Mouse (Mus musculus) heart, embryonic 14.5 days (tissue): ENCODE results near the gene A230072I06Rik. TPM values are rescaled to one million over a fixed set of nuclear protein-coding genes. Genes with fewer than 3 reads are reported as not detected.
A peak's percentile ranks its signal among the peaks of the same experiment; 100 is the strongest.

ENCODE experiments used
- ATAC-seq: fragments of 200-750 bp; cut with Nextera tagmentation; 2 replicates; pipeline ENCODE4 v1.8.0; 2017; ENCODE audit warnings: low read depth, moderate TSS enrichment; ENCODE audit not compliant: insufficient number of reproducible peaks, insufficient read depth, low FRiP score
- H3K27ac ChIP-seq, 2 experiments: fragments of 200-500 bp in 1 of 2; fragments of 300-500 bp in 1 of 2; sonication (generic) in 1 of 2; replicated peaks in 1 of 2; 2 replicates each; pipeline ENCODE4 v1.5.1; 2012 to 2014; ENCODE audit warnings: low read depth in 2 of 2, low read length in 2 of 2, control low read depth in 1 of 2, mild to moderate bottlenecking in 1 of 2, mixed read lengths in 1 of 2; ENCODE audit not compliant: control insufficient read depth in 1 of 2, insufficient read depth in 1 of 2
- H3K27me3 ChIP-seq: fragments of 300-500 bp; sonication (generic); 2 replicates; pipeline ENCODE4 v1.6.1; 2014; ENCODE audit warnings: mild to moderate bottlenecking, low read length, control low read depth; ENCODE audit not compliant: control insufficient read depth, insufficient read depth
- H3K36me3 ChIP-seq: fragments of 300-500 bp; sonication (generic); 2 replicates; pipeline ENCODE4 v1.6.1; 2014; ENCODE audit warnings: mild to moderate bottlenecking, control low read depth, low read length, mixed read lengths; ENCODE audit not compliant: control insufficient read depth, insufficient read depth
- H3K4me1 ChIP-seq, 2 experiments: fragments of 200-500 bp in 1 of 2; fragments of 300-500 bp in 1 of 2; sonication (generic) in 1 of 2; 2 replicates each; pipeline ENCODE4 v1.6.1; 2012 to 2014; ENCODE audit warnings: low read length in 2 of 2, control low read depth in 1 of 2, mixed read lengths in 1 of 2; ENCODE audit not compliant: control insufficient read depth in 2 of 2, insufficient read depth in 2 of 2
- H3K4me2 ChIP-seq: fragments of 300-500 bp; sonication (generic); 2 replicates; pipeline ENCODE4 v1.6.1; 2014; ENCODE audit warnings: mild to moderate bottlenecking, low read length
- H3K4me3 ChIP-seq, 2 experiments: fragments of 200-500 bp in 1 of 2; fragments of 300-500 bp in 1 of 2; sonication (generic) in 1 of 2; 2 replicates each; pipeline ENCODE4 v1.5.1; 2012 to 2014; ENCODE audit warnings: low read length in 2 of 2, mild to moderate bottlenecking in 2 of 2, control low read depth in 1 of 2, low read depth in 1 of 2, moderate library complexity in 1 of 2; ENCODE audit not compliant: control insufficient read depth in 1 of 2, insufficient read depth in 1 of 2
- H3K9ac ChIP-seq: fragments of 300-500 bp; sonication (generic); 2 replicates; pipeline ENCODE4 v1.6.1; 2014; ENCODE audit warnings: mild to moderate bottlenecking, low read length
- H3K9me3 ChIP-seq: fragments of 300-500 bp; sonication (generic); 2 replicates; pipeline ENCODE4 v1.6.1; 2016; ENCODE audit warnings: low read length, control low read depth; ENCODE audit not compliant: control insufficient read depth
- WGBS: fragments of 180-500 bp; shearing (Covaris S2); extraction: QIAGEN DNeasy Blood & Tissue Kit; methylation state at CpG from one replicate; pipeline ENCODE4 v1.1.7; 2014; 5-methylcytosine and 5-hydroxymethylcytosine counted together
- polyA plus RNA-seq: library from polyadenylated mRNA; unstranded; fragments of >200 nt; fragmentation: Nextera tagmentation; extraction: Ambion mirVana; gene quantifications from 2 replicates; pipeline ENCODE4 v1.2.1, GENCODE M21; 2014

The A230072I06Rik gene
- polyA plus RNA-seq, 1 experiment from 2014 or later: not detected

DNA sequence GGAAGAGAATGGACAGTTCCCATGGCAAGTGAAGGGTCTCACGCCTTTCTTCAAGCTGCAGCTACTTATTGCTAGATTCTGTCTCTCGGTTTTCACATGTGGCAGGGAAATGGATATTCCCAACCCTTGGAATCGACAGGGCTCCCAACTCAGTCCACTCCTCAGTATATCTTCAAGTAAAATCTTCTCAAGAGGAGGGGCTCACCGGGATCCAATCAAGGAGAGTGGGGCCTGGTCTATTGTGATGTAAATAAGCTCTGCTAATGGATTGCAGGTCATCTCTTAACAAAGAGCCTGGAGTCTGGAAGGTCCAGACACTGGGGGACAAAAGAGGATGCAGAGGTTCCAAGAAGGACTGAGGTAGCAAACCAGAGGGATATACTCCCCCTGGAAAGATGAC is 17.1 kb upstream of the A230072I06Rik start:
- Histone ChIP-seq H3K4me2 (no peak overlapping the region), H3K27ac (no peak overlapping the region), H3K4me1 (peaks cover 7 to 13% of the 10 kb centered on the region in 2 experiments; a peak in 3 of 4 replicates), H3K27me3 (peaks cover 7% of the 10 kb centered on the region; the same call in 1 of the 2 replicates), H3K9me3 (no peaks in the 10 kb centered on the region), H3K4me3 (no peak overlapping the region), H3K36me3 (no peaks in the 10 kb centered on the region), H3K9ac (no peak overlapping the region)
- no peak for ATAC-seq
- 64% methylated on average over 4 of the region's 4 CpGs for WGBS

DNA sequence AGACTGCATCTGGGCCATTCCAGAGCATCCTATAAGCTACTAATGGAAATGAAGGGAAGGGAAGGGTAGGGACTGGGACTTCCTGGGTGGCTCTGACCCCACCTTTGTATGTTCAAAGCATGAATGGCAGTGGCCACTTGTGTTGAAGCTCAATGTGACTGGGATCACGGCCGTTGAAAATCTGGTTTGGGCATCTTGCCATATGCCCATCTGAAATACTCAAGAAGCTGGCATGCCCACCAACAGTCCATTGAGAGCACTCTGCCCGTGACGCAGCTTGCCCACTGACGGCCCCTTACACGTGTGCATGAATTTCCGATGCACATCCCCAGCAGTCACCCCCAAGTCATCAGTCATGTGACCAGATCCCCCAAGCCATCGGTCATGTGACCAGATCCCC is 13.6 kb upstream of the A230072I06Rik start:
- WGBS: 91% methylated on average over 8 of the region's 8 CpGs
- H3K36me3 ChIP-seq: no peaks in the 10 kb centered on the region
- no peak overlapping the region for H3K9ac ChIP-seq
- no peak overlapping the region for H3K27ac ChIP-seq
- H3K4me2 ChIP-seq: no peak overlapping the region
- peaks cover 10% of the 10 kb centered on the region; the same call in 1 of the 2 replicates for H3K27me3 ChIP-seq
- ATAC-seq: no peak
- no peak overlapping the region for H3K4me3 ChIP-seq
- H3K9me3 ChIP-seq: no peaks in the 10 kb centered on the region
- peaks cover 3 to 7% of the 10 kb centered on the region in 2 experiments; a peak in 3 of 4 replicates for H3K4me1 ChIP-seq

DNA sequence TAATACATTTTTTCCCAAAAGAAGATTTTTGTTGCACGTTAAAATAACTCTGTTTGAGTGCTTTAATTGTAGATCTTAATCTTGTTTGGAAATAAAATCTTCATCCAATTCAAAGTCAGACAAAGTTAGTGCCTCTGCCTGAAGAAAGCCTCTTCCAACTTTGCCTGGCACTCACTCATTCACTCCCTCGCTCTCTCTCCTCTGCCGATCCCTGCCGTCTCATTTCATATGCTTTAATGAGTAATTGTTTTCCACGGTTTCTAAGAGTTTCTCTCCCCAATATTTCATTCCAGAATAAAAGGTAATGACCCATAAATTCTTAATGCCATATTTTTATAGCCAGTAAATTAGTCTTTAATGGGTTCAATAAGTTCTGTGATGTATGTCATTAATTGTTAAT is 10.8 kb upstream of the A230072I06Rik start:
- peaks cover 10% of the 10 kb centered on the region; the same call in 1 of the 2 replicates for H3K27me3 ChIP-seq
- H3K4me2 ChIP-seq: no peak overlapping the region
- H3K9me3 ChIP-seq: no peaks in the 10 kb centered on the region
- no peak overlapping the region for H3K27ac ChIP-seq
- ATAC-seq: no peak
- H3K4me1 ChIP-seq: no peaks in the 10 kb centered on the region
- H3K4me3 ChIP-seq: no peak overlapping the region
- WGBS: 84% methylated on average over 5 of the region's 5 CpGs
- no peak overlapping the region for H3K9ac ChIP-seq
- H3K36me3 ChIP-seq: no peaks in the 10 kb centered on the region

DNA sequence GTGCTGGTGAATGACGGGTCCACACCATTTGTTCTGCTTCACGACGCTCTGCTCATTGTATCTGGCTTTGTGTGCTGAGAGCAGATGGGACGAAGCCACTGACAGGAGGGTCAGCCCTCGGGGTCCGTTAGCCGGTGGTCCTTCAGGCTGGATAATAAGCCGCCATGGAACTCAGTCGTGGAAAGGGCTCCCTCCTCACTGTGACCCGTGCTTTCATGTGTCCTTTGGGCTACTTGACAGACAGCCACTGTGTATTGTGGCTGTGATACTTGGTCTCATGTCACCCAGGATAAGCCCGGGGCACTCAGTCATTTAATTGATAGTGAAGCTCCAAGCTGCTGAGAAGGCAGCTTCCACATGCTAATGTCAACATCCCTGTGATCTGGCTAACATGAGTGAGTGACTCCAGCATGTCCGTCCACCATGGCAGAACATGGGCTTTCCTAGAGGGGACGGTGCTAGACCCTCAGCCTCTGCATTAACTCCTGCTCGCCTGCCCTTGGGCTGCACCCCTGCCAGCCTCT is 10.3 kb upstream of the A230072I06Rik start:
- Histone ChIP-seq H3K9ac (no peak overlapping the region), H3K4me1 (no peaks in the 10 kb centered on the region), H3K27me3 (peaks cover 10% of the 10 kb centered on the region; the same call in 1 of the 2 replicates), H3K4me2 (no peak overlapping the region), H3K27ac (no peak overlapping the region), H3K4me3 (no peak overlapping the region), H3K9me3 (no peaks in the 10 kb centered on the region), H3K36me3 (no peaks in the 10 kb centered on the region)
- ATAC-seq: no peak
- 61% methylated on average over 14 of the region's 14 CpGs for WGBS

DNA sequence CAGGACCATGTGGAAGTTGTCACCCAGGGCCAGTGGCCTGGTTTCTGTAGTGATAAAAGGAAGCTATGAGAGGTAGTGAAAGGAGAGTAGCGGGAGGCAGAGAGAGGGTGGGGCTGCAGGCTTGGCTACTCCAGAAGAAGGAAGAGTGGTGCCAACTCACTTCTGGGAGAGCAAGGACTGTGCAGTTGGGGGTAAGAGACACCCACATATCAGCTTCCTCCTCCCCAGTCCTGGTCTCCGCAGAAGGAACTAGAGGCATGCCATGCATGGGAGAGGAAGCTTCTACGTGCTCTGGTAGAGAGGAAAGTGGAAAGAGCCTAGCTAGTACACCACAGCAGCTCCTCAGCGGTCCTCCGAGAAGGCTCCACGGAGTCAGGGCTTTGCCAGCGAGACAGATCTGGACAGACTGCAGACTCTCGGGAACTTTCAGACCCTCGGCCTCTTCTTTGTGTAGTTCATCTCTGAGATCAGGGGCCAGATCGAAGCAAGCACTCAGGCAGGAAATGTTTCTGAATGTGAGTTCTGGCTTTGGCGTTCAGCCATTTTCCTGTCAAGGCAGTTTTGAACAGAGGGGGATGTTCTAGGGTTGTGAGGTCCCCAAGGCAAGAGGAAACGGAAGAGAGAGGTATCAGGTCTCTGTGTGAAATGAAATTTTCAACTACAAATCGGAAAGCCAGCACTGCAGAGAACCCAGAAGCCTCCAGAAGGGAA is 1.0 kb downstream of the A230072I06Rik start:
- no peaks in the 10 kb centered on the region for H3K36me3 ChIP-seq
- peaks cover 19 to 20% of the 10 kb centered on the region in 2 experiments for H3K4me1 ChIP-seq
- WGBS: 39% methylated on average over 13 of the region's 13 CpGs
- peak overlapping the region; percentile 35 to 38; a peak in 1 of 4 replicates for H3K27ac ChIP-seq
- no peak overlapping the region for H3K4me3 ChIP-seq
- no peaks in the 10 kb centered on the region for H3K27me3 ChIP-seq
- no peaks in the 10 kb centered on the region for H3K9me3 ChIP-seq
- H3K4me2 ChIP-seq: peak overlapping the region; percentile 36
- H3K9ac ChIP-seq: no peak overlapping the region
- ATAC-seq: no peak

DNA sequence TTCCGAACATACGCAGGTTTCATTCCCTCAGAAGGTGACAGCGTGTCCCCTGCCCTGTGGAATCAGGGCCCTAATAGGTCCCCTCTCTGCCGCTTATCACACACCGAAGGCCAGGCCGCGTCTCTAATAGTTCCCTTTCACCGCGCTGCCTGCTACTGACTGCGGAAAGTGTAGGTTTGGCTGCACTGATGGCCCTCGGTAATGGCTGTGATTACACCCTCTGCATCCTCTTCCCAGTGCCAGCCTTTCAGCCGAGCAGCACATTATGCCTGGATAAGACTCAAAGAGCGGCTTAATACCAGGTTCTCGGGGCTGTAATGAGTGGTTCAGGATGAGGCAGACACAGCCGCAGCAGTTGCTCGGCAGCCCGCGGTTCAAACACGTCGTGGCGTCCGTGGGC is 3.5 kb downstream of the A230072I06Rik start:
- Histone ChIP-seq H3K4me2 (no peak overlapping the region), H3K4me1 (peaks cover 19 to 20% of the 10 kb centered on the region in 2 experiments), H3K27me3 (no peaks in the 10 kb centered on the region), H3K9me3 (no peaks in the 10 kb centered on the region), H3K27ac (no peak overlapping the region), H3K9ac (no peak overlapping the region), H3K36me3 (no peaks in the 10 kb centered on the region), H3K4me3 (no peak overlapping the region)
- WGBS: 72% methylated on average over 22 of the region's 22 CpGs
- ATAC-seq: no peak

DNA sequence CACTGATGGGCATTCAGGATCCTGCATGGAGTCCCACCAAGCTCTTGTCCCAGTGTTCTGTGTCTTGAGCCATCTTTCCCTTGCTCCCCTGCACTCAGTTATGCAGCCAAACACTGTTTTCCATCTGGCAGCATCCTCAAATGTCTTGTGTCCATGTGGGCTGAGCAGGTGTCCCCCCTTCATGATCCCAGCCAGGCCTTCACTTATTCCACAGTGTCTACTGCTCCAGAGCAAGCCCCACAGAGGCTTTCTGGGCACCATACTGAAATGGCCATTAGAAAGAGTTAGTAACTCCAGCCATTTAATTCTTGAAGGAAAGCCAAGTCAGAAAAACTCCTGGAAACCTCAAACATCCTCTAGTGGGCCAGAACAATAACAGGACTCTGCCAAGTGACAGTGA is 11.9 kb downstream of the A230072I06Rik start:
- no peak overlapping the region for H3K4me3 ChIP-seq

More for the DNA sequence above, 11.9 kb downstream of the A230072I06Rik start:
- Histone ChIP-seq H3K4me1 (no peaks in the 10 kb centered on the region), H3K27me3 (peaks cover 5% of the 10 kb centered on the region; the same call in 1 of the 2 replicates), H3K9ac (no peak overlapping the region), H3K36me3 (no peaks in the 10 kb centered on the region), H3K27ac (no peak overlapping the region), H3K4me2 (no peak overlapping the region), H3K9me3 (no peaks in the 10 kb centered on the region)
- no peak for ATAC-seq
